Mouse (Mus musculus): ENCODE results near the gene Duox1.
"Not testable (repeated sequence)": the region's sequence is repeated elsewhere in the genome, so short reads cannot be mapped to it uniquely, and the experiment has no call there.

Gene Duox1

DNA sequence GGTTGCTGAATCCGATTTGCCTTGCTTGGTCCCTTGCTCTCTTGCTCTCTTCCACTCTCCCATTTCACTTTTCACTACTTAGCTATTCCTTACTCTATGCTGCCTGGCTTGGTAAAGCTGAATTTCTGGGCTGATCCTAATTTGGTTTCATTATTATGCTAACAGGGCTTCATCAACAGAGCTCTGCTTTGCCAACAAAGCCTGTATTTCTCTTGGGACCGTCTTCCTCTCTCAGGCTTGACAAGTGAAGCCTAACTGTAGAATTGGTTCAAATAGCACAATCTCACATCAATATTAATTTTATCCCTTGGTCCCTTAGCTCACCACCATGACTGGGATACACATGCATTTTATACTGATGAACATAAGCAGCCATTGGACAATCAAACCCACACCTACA lies 3.9 kb upstream of the Duox1 start:
- no peak for DNase-seq (ENCODE audit: extremely low spot score)

DNA sequence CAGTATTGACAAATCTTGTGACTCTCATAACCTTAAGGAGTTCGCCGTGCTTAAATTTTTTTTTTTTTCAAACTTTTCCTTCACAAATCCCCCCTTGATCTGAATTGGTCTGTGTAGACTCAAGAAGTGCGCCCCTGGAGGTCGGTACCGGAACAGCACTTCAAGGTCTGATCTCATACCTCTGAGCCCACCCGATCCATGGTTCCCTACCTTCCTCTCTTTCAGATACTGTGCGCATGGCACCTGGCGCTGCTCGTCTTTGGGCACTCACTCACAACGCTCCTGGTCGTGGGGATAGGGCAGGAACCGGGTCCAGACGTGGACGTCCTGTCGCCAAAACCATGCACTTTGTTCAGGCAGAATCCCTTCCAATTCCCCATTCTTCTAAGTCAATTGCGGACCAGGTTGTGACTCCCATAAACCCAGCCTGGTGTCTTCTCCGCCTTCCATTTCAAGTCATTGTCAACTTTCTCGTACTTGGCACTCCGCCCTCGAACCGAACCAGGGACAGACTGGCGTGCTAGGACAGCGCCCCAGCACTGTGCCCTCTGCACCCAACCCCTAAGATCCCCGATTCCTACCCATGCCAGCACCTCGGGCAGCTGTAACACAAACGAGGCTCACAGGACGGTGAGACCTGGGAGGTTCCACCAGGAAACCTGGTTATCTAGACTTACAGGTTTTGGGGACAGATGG lies 2.6 kb upstream of the Duox1 start:
- DNase-seq (ENCODE audit: extremely low spot score): peak; percentile 72

DNA sequence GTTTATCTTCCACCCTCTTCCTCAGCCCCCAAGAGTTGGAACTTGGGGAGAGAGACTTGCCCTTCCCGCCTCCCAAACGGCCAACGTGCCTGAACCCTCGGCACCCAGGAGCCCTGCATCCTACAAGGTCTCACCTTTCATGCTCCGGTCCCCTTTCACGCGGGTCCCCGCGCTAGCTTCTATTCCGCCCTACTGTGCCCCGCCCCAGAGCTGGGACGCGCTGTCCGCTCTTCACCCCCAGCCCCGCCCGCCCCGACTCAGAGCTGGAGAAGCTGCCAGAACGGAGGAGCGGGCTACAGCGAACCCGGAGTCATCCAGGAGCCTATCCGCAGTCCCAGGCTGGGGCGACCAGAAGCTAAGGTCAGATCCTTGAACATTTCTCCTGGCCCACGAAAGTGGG lies 1.9 kb upstream of the Duox1 start, which contains the start of gene Duoxa1:
TSS of gene Duoxa1 (minus strand) at position 195 of the 400 bp plus-strand sequence.
- no peak for DNase-seq (ENCODE audit: extremely low spot score)

DNA sequence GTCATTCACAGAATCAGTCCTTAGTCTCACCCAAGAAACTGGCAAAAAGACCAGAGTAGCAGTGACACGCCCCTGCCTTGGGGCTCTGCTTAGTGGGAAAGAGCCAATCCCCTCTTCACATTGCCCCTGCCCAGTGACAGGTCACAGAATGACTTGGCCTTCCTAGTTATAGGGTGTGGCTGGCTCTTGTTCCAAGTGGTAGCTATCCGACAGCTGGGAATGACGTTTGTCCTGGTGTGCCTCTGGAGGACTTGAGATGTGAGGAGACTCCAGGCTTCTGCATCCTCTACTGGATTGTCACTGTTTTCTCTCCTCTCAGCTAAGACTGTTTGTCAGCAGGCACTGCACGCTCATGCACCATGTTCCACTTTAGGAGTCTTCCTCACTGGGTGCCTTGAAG lies 1.9 kb downstream of the Duox1 start:
- DNase-seq (ENCODE audit: extremely low spot score): no peak

DNA sequence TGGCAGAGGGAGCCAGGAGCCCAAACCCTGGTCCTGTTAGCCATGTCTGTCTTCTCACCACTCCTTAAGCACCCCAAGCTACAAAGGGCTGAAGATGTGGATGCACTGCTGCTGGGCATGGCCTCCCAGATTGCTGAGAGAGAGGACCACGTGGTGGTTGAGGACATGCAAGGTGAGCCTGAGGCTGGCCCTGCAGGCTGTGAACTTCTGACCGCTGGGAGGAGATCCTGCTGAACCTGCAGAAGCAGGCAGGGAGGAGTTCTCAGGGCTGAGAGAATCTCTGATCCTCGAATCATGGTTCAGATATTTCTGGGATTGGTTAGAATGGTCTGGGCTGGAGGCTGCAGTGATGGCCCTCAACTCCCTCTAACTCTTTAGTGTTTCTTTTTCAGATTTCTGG lies 8.5 kb downstream of the Duox1 start:
- DNase-seq (ENCODE audit: extremely low spot score): no peak

DNA sequence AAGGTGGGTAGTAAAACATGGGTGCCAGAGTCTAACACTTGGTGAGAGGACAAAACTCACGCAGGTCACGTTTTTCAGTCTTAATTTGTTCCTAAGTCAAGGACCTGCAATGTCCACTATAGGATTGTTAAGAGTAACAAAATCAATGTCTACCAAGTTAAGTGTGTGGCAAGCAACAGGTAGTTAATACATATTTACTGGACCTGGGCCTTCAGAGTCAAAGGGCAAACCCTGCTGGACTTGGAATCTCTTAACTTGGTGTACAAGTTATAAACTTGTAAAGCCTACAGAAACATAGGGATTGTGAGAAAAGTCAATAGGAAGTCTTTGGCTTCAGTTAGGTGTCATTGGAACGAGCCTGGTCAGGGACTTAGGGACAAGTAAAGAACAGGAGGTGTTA lies 9.1 kb downstream of the Duox1 start:
- no peak for DNase-seq (ENCODE audit: extremely low spot score)

DNA sequence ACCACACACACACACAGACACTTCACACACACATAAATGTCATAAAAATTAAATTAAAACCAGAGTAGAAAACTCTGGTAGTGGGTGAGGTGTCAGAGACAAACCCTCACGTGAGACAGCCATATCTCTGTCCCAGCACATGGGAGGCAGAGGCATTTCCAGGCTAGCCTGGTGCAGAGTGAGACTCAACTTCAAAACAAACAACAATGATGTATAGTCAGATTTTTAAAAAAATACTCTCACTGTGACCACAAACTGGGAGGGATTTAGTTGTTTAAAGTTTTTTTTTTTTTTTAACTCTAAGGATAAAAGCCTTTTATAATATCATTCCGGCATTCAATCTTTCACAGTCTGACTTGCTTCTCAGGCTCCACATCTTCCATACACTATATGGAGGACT lies 9.9 kb downstream of the Duox1 start:
- no peak for DNase-seq (ENCODE audit: extremely low spot score)

DNA sequence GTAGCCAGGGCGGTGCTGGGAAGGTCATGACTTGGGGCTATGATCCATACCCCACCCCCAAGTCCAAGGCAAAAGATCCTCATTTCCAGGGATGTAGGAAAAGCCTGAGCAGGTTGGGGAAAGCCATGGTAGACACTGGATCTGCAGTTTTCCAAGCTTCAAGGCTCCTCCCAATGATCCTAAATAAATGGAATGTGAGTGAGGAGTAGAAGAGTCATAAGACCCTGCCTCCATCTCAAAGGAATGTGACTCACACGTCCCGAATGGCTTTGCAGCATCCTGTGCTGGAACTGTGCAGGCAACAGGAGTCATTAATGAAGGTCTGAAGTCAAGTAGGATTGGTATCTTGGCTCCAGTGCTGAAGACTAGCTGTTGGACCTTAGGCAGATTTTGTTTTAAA lies 12.5 kb downstream of the Duox1 start:
- no peak for DNase-seq (ENCODE audit: extremely low spot score)

DNA sequence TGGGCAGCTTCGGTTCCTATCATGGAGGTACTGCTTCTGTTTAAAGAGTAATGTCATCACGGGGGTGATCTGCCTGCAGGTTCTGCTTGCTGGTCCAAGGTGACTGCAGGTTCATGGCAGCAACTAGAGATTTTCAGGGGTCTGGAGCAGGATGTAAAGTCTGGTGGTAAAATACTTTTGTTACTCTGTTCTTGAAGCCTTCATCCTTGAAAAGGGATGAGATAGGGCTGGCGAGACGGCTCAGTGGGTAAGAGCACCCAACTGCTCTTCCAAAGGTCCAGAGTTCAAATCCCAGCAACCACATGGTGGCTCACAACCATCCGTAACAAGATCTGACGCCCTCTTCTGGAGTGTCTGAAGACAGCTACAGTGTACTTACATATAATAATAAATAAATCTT lies 14.8 kb downstream of the Duox1 start:
- not testable (repeated sequence) for DNase-seq (ENCODE audit: extremely low spot score)

DNA sequence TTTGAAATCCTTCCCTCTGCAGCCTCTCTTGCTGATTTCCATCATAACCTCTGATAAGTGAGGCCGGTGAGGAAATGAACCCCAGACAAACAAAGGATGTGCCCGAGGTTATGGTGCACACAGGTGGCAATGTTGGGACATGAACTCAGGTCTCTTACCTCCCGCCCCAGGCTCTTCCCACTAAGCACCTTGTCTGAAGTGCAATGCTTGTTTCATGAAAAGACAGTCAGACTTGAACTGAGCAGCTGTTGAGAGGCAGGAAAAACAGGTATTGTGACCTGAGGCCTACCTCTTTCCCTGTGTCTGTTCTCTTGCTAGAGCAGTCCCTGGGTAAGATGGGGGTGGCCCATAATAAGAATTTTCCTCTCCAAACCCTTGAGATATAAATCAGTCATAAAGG lies 16.8 kb downstream of the Duox1 start:
- DNase-seq (ENCODE audit: extremely low spot score): no peak

DNA sequence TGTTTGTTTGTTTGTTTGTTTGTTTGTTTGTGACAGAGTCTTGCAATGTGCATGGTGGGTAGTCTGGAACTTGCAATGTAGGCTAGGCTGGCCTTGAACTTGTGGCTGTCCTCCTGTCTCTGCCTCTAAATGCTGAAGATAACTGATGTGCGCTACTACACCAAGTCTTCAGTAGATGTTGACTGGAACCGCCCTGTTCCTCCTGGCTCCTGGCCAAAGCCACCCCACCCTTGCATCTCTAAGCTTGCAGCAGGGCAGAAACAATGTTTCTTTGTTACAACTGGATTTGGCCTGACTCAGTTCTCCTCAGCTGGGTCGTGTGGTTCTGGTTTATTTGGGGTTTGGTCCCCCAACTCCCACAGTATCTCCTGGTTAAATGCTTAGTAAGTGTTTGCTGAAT lies 18.7 kb downstream of the Duox1 start:
- DNase-seq (ENCODE audit: extremely low spot score): no peak

DNA sequence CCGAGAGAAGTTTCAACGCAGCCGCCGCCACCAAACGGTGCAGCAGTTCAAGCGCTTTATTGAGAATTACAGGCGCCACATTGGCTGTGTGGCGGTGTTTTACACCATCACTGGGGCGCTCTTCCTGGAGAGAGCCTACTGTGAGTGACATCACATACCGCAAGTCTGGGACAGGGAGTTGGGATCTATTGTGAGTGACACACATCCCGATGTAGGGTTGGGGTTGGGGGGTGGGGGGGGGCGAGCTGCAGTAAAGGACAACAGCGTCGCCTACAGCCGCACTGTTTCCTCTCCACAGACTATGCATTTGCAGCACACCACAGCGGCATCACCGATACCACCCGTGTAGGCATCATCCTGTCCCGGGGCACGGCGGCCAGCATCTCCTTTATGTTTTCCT lies 21.8 kb downstream of the Duox1 start:
- no peak for DNase-seq (ENCODE audit: extremely low spot score)

DNA sequence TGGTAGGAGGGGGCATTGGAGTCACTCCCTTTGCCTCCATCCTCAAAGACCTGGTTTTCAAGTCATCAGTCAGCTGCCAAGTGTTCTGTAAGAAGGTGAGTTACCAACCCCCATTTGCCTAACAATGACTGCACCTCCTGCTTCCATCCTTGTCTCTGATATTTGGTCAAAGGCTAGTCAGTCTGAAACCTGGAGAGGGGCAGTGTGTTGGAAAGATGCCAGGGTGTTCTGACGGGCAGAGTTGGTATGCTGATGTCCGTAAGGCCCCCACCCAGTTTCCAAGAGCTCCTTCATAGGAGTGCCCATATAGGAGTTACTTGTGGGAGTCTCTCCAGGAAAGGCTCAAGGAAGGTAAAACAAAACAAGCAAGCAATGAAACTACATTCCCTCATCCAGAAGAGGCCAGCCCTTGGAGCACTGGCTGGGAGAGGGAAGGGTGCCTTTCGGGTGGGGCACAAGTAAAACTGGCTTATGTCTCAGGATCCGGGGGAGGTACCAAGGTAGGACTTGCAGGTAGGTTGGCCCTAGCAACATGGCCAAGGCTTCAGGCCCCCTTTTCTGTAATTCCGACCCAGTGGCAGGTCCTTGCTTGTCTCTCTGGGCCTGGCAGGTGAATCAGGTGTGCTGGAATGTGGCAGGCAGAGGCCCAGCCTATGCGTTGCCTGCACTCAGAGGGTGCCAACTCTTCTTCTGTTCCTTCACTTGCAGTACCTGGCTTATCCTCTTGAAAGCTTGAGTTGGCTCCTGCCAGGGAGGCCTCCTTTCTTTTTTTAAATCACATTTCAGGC lies 29.8 kb downstream of the Duox1 start:
- DNase-seq (ENCODE audit: extremely low spot score): no peak

DNA sequence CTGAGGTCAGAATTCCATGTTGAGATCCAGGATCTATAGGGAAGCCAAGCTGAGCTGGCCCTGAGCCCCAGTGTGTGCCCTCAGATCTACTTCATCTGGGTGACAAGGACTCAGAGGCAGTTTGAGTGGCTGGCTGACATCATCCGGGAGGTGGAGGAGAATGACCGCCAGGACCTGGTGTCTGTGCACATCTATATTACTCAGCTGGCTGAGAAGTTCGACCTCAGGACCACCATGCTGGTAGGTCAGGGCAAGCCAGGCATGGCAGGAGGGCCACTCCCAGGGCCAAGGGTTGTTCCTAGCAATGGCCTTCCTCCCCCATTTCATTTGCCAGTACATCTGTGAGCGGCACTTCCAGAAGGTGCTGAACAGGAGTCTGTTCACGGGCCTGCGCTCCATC lies 30.7 kb downstream of the Duox1 start:
- DNase-seq (ENCODE audit: extremely low spot score): not testable (repeated sequence)

DNA sequence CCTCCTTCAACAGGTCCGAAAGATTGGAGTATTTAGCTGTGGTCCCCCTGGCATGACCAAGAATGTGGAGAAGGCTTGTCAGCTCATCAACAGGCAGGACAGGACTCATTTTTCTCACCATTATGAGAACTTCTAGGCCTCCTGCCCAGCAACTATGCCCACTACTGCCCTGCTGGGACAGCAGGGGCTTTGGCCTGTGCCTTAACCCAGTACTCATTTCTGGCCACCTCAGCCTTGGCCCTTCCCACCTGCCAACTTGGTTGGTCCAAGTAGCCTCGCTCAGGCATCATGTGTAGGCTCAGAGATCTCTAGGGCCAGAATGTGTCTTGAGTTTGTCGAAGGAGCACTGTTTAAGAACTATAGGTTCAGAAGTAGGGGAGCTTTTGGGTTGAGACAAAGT lies 31.8 kb downstream of the Duox1 start:
- DNase-seq (ENCODE audit: extremely low spot score): no peak

DNA sequence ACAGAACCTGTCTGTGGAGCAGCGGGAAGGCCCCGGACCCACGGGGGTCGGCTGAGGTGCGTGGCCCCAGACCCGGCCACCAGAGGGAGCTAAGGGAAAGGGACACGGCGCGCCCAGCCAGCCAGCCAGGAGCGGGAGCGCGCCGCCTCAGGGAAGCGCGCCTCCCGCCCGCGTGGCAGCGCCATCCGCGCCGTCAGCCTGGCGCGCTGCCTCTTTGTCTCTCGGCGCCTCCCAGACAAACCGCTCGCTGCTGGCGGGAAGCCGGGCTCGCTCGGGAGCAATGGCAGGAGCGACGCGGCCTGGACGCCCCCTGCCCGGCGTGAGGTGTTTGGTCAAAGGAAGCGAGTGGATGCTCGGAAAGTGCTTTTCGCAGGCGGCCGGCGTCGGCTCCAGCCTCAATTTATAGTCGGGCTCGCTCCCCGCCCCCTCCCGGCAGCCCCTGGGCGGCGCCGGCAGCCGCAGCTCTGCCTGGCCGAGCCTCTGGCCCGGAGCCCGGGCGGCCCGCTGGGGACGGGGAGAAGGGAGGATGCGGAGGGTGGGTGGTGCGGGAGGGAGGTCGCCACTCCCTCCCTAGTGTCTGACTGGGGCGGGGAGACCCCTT lies 33.2 kb downstream of the Duox1 start:
- DNase-seq (ENCODE audit: extremely low spot score): peak; percentile 89

DNA sequence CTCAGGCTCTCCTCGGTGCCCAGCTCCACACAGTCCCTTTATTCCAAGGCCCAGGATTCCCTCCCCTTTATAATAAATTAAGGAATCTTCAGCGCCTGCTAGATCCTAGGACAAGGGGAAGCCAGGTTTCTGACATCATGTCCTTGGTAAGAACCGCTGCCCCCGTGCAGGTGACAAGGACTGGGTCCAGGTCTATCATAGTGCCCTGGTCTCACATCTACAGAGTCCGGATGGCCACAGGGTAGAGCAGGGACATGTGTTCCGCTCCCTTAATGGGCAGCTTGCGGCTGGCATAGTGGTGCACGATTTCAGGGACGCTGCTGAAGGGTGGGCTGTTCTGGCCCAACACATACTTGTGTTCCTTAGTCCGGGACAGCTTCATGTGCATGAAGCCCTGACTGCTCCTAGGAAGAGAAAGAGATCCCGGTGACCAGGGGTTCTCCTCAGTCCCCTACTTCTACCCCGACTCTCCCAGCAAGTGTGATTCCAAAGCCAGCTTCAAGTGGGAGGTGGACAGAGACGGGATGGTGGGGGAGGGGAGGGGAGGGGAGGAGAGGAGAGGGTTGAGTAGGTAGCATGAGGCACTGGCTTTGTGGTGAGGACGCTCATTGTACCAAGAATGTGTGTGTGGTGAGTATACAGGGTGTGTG lies 33.8 kb downstream of the Duox1 start:
- peak; percentile 61 for DNase-seq (ENCODE audit: extremely low spot score)

DNA sequence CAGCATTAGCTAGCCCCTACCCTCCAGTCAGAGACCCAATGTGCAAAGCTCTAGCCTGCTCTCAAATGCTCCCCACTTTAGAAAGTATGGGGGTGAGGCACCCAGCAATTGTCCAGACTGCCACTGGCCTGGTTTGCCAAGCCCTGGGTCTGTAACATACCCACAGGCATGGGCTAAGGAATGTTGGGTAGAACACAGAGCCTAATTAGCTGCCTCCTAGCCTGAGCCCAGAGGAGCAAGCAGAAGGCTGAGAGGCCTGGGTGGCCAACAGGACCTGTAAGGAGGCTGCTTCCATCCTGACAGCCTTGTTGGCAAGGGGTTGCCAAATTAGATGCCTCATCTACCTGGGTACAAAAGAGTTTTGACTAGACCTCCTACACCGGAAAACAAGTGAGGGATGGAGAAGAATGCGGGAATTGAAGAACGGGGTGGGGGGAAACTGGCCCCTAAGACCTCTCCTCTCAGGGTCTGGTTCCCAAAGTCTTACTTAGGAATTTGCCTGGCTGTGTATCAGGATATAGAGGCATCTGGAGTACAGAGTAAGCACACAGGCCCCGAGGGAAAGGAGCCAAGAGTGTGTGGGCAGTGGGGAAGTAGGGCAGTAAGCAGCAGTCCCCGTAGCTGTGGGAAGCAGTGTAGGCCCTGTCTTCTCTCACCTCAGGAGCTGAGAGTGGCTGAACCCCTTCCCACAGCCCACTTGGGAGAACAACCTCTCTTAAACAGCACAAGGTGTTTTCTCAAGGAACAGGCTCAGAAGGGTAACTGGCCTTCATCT lies 35.9 kb downstream of the Duox1 start:
- DNase-seq (ENCODE audit: extremely low spot score): no peak

DNA sequence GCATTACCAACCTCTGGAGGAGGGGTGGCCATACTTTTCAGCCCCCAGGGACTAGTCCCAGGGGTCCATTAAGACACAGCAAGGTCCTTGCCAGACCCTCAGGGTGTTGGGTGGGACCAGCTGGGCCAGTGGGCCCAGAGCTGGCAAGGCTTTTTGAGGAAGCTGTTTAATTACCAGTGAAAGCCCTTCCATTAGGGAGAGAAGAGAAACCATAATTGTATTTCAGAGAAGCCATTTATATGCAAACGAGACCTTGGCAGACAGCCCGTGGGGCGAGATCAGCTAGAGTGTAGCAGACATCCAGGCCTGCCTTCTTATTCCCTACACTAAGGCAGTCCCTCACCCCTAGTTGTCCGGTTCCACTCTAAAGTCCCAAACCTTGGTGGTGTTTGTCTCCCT lies 36.5 kb downstream of the Duox1 start:
- no peak for DNase-seq (ENCODE audit: extremely low spot score)

DNA sequence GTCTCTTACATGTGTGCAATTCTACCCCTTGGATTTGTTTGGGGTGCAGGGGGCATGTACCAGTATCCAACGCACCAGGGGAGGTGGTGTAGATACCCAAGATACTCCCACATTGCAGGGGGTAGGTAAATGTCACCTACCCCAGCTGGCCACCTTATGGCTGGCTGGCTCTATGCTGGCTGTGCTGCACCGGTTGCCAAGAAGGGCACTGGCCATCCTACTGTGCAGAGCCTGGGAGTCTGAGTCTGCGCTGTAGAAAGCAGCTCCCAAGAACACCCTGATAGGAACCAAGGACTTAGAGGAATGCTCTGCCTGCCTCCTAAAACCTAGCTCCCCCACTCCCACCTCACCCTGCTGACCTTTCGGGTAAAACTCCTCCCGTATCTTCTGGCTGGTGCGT lies 37.5 kb downstream of the Duox1 start:
- DNase-seq (ENCODE audit: extremely low spot score): no peak

DNA sequence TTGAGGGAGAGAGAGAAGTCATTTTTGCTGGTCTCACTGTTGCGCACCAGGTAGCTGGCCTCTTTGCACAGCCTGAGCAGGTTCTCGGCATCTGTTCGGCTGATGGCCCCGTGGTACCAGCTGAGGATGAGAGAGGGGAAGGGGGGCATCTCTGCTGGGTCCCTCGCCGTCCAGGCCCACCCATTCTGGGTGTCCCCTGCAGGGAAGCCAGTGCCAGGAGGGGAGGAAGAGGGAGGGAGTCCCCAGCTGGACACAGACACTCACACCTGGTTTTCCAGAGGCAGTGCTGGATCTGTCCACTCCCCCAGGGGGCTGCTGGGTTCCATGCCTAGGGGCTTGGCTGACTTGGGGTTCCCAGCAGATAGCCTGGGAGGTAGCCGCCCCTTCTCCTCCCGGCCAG lies 38.3 kb downstream of the Duox1 start:
- DNase-seq (ENCODE audit: extremely low spot score): no peak

Measured in embryo, embryonic 9.5 days (tissue).